Mouse (Mus musculus) urinary bladder, postnatal 14 days (tissue): ENCODE results near the gene 4933407L21Rik.

ENCODE experiments used
- DNase-seq: peaks from one replicate; pipeline ENCODE4 v3.0.0; 2021; ENCODE audit warnings: low spot score

Gene 4933407L21Rik

DNA sequence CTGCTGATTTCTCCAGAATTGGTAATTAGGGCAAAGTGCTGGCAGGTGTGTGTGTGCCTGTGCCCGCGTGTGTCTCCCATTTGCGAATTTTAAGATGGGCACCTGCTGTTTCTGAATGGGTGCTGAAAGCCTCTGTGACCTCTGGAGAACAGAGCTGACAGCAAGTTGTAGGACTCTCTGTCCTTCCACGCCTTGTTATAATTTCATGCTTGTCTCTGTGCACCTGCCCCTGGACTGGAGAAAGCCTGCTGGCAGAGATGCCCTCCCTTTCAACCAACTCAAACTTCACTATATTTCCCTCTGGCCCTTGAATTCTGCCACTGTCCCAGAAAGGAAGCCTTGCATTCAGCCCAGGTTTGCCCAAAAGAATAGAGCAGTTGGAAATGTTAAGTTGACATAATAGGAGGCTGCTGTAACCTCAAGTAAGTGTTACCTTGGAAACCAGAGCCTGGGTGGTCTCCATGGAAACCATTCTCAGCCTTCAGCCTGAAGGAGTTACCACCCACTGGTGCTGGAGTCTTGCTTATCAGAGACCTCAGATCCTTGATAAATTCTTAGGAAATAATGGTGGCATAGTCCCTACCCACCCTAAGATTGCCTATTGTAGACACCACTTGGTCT, 11.3 kb upstream of the 4933407L21Rik start:
- no peak for DNase-seq

DNA sequence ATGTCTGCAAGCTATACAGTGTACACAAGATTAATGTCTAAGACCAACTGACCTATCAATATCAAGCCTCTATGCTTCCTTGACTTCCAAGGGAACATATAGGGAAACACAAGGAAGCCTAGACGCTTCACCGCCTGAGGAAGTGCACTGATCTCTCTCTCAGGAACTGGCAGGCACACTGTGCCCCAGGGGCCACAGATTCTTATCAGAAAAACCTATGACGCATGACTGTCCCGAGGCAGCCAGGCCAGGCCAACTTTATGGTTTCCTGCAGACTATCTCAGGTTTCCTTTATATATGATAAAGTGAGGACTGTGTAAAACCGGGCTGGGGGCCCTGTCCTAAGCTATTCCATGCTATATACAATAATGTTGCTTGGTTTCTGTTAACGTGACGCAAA, 8.7 kb upstream of the 4933407L21Rik start:
- DNase-seq: peak; percentile 45

DNA sequence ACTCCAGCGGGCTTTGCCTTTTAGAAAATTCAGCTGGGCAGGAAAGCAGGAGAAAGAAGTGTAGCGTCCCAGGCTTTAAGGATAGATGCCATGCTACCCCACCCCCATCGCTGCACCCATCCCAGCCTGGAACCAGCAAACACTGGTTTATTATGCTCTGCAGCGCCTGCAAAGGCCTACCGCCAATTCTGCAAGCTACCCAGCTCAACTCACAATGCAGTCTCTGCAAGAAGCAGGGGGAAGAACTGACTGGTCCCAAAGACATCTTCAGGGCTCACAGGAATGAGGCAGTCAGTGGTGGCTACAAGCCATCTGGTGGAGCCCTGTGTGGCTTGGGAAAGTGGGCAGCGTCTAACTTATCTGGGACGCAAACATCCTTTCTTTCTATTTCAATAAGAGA, 6.6 kb upstream of the 4933407L21Rik start:
- DNase-seq: no peak

DNA sequence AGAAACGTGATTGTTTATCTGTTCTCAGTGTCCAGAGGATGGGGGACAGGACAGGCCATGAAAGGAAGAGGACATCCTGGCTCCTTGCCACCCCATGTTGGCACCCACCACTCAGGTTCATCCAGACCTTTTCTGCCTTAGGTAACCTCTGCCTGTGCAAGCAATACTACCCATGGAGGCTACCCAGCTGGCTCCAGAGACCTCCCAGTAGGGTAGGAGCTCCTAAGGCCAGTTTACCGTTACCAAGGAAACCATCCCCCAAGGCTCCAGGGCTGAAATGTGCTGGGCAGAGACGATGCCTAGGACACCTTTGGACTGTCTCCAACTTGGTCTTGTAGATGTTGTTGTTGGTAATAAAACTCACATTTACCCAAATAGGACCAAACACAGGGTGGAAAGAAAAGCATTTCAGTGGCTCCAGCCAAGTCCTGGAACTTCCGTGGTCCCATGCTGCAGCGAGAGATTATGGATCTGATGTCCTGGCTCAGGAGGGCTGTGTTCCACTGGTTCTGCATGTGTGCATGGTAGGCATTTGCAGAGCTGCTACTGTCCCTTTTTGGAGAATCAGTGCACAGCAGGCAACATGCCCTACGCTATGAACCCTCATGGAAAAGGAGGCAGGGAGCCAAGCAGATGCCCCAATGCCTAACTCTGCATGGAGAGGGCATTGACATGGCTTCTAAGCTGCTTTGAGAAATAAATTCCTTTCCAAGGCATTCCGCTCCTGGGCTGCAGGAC, 6.0 kb upstream of the 4933407L21Rik start:
- DNase-seq: no peak

DNA sequence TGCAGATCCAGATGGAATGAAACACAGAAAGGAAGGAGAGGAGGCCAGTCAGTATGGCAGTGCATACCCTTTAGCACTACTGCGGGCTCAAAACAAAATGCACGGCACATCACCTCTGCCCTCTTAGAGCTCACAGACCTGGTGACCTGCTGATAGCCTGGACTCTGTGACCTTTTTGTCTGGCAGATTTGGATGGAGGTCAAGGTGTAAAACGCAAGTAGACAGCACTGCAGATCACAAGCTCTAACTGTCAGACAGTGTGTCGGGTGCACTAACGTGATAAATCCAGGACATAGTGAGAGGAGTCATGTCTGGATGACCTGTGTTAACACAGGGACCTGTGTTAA, 5.4 kb upstream of the 4933407L21Rik start:
- DNase-seq: no peak

DNA sequence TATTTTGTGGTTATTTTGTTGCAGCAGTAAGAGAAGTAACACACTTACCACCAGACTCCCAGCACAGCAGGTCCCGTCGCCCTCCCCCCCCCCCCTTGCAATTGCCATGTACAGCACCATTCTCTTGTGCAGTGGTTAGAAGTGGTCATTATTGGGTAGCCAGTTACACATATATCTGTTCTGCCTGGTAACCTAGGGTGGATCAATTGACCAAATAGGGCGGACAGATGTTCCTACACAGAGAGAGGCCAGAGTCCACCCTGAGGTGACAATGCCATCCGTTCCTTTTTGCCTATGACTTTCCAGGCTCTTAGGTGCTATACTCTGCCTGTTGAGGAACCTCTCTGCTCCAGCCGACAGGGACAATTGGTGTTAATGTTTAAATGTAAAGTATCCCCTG, 3.1 kb upstream of the 4933407L21Rik start:
- DNase-seq: no peak

DNA sequence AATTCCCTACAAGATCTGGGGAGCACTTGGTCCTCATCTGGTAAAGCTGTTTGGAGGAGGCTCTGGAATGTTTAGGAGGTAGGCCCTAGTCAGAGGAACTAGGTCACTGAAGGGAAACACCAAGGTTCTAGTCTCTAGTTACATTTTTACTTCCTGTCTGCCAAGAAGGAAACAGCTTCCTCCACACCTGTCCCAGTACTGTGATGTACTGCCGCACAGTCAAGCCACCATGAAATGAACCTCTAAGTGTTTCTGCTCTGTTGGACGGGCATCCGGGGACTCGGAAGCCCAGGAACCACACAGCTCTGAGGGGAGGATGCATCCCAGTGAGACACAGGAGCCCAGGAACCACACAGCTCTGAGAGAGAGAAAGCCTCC, 394 bp downstream of the 4933407L21Rik start:
- DNase-seq: no peak

DNA sequence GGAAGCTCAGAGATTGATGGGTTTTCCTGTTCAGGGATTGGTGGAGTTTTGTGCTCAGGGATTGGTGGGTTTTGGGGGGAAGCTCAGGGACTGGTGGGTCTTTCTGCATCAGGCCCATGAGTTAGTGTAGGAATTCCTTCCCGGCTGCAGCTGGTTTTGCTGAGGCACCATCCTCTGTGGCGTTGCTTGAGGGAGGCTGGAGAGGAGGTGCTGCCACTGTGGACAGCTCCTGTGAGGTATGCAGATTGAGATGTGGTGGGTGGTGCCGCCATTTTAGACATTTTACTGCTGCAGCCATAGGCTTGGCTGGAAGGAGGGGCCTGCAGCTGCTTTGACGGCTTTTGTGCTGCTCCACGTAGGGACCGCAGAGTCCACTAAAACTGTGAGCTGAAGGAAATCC, 1.1 kb downstream of the 4933407L21Rik start:
- DNase-seq: no peak

DNA sequence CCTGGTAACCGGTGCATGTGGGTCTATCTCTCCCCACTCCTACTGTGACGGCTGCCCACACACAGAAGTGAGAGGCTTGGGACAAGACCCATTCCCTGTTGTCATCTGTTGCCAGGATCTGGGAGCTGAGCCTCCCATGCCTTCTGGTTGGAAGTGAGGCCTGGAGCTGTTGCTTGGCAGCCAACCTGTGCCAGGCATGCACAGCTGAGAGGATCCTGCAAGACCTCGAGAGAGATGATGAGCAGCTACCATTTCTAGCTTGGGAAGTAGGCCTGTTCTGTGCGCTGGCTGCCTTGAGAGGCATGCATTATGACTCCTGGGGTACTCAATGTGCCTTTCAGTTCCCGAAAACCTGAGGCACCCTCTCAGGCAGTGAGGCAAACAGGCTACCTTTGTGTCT, 2.9 kb downstream of the 4933407L21Rik start:
- DNase-seq: no peak

DNA sequence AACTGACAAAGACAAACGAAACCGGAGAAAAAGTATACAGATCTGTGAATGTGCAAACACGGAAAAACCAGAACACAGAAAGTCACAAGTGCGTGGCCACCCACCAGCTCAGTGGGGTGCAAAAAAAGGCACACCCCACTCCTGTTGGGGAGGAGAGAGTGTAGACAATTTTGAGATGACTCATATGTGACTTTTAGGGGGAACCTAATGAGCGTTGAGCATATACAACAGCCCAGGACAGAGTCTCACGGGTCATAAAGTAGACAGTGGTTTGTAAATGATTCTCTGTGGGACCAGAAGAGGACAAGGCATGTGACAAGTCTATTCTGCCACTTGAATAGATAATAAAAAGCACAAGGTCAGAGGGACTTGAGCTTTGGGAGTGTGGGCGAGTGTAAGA, 4.9 kb downstream of the 4933407L21Rik start:
- no peak for DNase-seq

DNA sequence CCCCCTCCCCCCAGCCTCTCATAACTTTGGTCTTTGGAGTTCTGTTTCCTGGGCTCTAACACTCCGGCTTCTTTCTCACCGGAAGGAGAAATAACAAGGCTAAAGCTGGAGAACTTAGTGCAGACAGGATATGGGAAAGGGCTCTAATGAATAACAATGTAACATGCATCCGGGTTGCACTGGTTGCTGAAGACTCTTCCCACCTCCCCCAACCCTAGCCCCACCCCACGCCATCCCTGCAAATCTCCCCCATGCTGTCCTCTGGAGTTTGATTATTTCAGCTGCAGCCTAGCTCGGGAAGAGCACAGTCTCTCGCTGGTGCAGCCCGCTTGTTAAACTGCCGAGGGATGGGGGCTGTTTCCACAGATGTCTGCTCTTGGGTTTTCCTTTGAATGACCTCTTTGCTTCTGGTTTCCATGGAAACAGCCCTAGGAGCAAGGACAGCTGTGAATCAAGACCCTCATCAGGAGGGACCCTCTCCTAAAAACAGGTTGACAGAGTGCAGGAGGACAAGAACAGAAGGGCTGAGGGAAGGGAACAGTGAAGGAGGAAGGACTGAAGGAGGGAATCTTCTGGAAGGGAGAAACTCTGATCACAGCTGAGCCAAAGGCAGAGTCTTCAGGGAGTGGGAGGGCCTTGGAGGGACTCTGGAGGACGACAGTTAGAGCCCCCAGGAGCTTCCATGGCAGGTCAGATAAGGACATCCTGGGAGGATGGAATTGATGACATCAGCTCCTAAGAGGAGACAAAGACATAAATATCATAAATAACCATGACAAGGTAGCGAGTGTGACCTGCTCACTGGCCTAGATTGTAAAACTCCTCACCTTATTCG, 5.6 kb downstream of the 4933407L21Rik start:
- DNase-seq: no peak

DNA sequence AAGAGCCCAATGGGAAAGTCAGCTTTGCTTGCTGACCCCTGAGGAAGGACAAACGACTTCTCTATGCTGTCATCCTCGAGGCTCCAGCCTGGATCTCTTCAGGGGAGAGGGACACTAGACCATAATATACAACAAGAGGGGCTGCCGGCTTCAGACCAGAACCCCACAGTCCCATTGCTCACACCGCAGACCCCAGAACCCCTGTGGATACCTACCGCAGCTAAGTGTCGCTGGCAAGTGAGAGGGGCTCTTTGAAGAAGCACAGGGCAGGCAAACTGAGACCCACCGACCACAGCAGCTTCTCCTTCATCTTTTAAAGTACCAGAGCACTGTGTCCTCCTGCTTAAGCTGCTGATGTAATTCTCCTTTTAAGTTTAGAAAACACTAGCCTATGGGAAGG, 6.3 kb downstream of the 4933407L21Rik start:
- no peak for DNase-seq

DNA sequence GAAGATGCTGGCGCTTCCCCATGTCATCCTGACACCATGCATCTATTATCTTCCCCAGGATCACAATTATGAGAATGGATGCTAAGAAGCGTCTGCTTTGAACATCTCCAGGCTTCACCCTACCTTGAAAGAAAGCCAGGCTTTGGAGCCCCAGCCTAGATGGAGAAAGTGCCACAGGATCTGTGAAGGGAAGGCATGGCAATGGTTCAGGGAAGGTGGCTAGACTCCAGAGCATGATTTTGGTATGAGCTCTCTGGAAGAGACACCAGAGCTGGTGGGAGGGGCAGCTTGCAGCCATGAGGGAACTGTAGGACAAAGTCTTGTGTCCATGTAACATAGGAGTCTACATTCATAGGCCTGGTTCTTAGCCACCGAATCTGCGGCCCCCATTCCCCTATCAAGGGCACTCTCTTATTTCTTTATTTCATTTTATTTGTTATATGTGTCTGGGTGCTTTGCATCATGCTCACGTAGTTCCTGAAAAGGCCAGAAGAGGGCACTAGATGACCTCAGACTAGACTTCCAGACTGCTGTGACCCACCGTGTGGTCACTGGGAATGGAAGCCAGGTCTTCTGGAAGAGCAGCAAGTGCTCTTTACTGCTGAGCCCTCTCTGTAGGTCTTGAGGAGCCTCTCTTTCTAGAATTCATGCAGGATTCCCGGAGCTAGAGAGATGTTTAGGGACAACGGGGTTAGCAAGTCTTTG, 7.0 kb downstream of the 4933407L21Rik start:
- peak; percentile 68 for DNase-seq

DNA sequence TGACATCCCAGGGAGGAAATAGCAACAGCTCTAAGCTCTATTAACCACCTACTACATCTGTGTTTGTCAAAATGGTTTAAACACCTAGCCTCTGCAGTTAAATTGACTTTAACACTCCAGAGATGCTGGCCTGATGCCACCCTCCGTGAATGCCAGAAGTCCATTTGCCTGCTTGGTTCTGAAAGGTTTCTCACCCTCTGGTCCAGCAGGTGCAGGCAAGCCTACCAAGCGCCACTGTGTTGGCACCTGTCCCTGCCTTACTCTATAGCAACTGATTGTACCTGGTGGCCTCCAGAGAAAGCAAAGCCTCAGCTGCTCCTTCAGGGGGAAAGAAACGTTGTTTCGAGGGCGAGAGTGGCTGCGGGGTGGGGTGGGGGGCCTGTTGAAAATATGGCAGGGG, 8.0 kb downstream of the 4933407L21Rik start:
- no peak for DNase-seq

DNA sequence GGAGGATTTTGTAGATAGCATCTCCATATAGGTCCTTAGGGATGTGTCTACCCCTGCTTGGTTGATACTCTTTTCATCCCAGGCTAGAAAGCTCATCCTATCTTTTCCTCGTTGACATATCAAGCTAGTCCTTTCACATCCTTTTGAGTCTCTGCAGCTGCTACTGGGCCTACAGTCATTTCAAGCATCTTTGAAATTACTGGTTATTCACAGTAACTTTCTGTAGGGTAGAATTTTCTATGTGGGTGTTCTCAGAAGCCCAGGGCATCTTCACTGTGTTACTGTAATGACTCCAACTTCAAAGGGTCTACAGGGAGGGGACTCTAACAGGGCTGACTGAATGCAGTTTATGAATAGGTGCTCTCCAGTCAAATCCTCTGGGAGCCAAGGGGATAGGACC, 9.0 kb downstream of the 4933407L21Rik start:
- DNase-seq: no peak

DNA sequence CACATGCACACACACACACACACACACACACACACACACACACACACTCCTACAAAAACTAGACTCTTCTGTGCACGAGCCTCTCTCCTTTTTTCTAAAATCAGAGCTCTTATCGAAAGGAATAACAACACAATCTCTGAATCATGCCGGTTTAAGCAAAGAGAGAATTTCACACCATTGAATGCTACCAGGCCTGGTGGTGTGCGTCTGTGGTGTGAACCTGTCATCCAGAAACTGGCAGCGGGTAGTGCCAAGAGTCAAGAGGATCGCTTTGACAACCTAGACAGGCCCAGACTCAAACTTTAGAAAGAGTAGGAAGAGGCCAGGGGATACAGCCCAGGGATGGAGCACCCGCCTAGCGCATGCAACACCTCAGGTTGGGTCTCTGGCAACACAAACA, 14.0 kb downstream of the 4933407L21Rik start:
- DNase-seq: no peak

DNA sequence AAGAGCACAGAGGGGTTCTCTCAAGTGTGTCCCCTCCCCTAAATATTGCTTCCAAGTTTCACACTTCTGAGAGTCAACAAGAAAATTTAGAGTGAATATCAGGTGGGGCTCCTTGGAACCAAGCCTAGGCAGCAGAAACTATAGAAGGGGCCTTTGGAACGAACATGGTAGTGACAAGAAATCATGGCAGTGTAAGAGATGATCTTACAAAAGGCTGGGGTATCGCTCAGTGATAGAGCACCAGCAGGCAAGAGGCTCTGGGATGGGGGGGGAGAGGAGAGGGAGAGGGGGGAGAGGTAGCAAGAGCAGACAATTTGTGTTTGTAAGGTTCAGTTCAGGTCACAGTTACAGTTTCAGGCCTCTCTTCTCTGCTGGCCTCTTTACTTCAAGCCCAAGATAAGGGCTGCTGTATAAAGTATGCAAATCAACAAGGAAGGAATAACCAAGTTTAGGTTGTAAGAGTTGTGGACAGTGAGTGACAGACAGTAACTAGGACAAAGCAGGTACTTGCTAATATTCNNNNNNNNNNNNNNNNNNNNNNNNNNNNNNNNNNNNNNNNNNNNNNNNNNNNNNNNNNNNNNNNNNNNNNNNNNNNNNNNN, 20.9 kb downstream of the 4933407L21Rik start:
- no peak for DNase-seq

DNA sequence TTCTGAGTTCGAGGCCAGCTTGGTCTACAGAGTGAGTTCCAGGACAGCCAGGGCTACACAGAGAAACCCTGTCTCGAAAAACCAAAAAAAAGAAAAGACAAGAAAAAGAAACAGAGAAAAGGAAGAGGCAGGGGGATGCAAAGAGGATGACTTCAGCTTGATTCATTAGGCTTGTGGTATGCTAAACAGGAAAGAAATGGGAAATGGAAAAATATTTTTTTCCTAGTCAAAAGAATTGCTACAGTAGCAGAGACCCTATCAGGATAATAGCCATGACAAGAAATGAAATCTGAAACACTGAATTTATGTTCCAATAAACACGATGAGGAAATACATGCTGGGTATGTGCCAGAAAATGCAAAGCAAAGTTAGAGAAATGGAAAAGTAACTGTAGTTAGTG, 26.9 kb downstream of the 4933407L21Rik start:
- no peak for DNase-seq

DNA sequence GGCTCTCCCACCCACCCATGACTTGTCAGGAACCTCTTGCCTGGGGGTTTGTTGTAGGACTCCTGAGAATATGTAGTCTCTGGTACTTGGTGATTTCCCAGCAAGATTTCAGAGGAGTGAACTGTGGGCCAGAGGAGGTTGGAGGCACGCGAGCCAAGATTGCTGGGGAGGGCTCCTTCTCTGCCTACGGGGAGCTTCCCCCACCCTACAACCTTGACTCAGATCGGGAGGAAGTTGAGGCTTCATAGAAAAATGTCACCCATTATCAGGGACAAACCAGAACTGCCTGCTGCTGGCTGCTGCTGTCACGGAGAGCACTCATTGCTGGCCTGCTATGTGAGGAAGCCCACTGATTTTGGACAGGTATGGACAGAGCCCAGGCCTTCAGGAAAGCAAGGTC, 29.0 kb downstream of the 4933407L21Rik start:
- no peak for DNase-seq

DNA sequence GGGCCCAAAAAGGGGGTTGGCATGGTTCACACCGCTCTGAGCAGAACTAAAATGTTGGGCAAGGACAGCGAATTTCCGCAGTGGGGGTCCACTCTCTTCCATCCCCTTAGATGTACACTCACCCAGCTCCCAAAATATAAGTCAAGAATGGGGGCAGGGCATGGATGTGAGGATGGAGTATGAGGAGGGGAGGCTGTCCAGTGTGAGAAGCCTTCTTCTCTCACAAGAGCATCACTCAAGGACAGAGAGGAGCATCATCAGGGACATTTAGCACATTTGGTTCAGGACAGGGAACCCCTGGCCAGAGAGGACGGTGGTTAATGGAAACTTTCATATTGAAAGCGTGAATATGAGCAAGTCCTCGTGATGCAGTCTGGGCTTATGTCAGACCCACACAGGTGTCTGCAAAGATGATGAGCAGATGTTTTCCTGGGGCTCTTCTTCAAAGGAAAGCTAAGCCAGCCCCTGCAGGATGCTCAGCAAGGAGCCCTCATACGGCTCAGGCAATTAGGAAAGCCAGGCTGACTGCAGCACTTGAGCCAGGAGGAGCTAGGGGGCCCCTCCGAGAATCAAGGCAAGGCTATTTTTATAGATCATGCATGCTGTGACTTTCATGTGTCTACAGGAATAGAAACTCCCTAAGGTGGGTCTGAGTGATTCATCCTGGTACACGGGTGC, 29.8 kb downstream of the 4933407L21Rik start:
- DNase-seq: no peak

DNA sequence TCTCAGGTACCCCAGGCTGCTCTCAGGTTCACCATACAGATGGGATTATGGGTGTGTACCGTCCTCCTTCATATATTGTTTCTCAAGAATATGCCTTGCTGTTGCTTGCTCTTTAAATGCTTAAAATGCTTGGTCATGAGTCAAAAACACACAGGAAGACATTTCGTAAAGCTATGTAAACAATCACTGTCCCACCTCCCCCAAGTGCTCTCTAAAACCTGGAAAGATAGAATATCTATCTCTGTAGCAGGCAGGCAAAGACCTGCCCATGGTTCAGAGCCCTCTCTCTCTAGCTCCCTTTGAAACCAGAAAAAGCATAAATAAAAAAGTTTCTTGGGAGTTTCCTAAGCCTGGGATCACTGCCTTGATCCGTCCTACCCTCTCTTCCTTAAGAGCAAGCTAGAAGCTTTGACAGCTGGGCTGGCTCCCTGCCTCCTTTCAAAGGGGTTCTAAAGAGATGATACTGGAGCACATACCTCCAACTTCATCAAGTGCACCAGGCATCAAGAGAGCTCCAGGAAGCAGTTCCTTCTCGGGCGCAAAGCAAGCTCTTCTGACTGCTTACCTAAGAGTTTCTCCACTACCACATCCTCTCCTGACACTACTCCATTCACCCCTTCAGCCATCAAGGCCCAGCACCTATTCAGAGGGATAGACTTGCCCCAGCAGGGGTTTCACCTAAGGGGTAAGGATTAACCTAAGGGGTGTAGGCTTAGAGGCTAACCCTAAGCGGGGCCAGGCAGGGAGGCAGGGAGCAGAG, 31.0 kb downstream of the 4933407L21Rik start:
- DNase-seq: no peak
